22 mouse cellular contexts compared by ENCODE assay signal in the genomic region with DNA sequence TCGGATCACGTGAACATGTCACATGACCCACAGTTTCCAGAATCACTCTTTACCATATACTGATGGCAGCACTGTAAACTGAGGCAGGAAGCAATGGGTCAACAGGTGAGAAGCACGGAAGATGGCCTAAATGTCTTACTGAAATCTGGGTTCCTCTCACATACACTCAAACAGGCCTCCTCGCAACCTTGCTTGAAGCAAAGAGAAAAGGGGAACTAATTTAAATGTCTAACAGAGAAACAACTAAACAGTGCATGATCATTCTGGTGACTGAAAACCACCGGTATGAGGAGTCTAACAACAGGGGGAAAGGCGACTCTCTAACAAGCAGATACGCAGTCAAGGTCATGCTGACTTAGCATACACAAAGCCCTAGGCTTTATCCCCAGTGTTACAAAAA. TPM values are rescaled to one million over a fixed set of nuclear protein-coding genes. Genes with fewer than 3 reads are reported as not detected.
A peak's percentile ranks its signal among the peaks of the same experiment; 100 is the strongest.
DNase-seq lines count a peak whose midpoint lies in the region; ATAC-seq and TF ChIP-seq lines count a peak whose summit lies in the region.
"Had no signal": no experiment of that assay in that cellular context is flagged by ENCODE, and none has a peak within 500 bp of the region (broad histone marks: within the 10 kb centered on the region; RNA-seq: fewer than 3 reads in every experiment).

No protein-coding gene starts in this region.

- no peak for ATAC-seq in embryonic facial prominence, embryonic 13.5 days (ENCODE audit: insufficient number of reproducible peaks, insufficient read depth, low FRiP score, low TSS enrichment, low read depth)
- ATAC-seq in liver, embryonic 14.5 days (ENCODE audit: insufficient read depth) = no peak
- ATAC-seq in monocyte, adult 5-6 weeks (replicated peaks; ENCODE audit: insufficient number of reproducible peaks, low FRiP score, low TSS enrichment, poor library complexity, severe bottlenecking) = peak; percentile 59
- ATAC-seq: forebrain, embryonic 14.5 days had no signal

- no peak overlapping the region for H3K4me3 ChIP-seq in embryonic facial prominence, embryonic 13.5 days
- no peak overlapping the region for H3K4me3 ChIP-seq in embryonic facial prominence, embryonic 10.5 days
- no peak overlapping the region for H3K4me3 ChIP-seq in liver, embryonic 14.5 days (ENCODE audit: insufficient read depth in 1 of 2, low read depth in 2 of 2, low read length in 2 of 2)
- H3K4me3 ChIP-seq: heart, embryonic 15.5 days; hindbrain, embryonic 10.5 days; layer of hippocampus, adult 2 months; left cerebral cortex, adult 2 months; limb, embryonic 12.5 days; lung, embryonic 15.5 days; neural tube, embryonic 13.5 days had no signal

- no peaks in the 10 kb centered on the region for H3K9me3 ChIP-seq in embryonic facial prominence, embryonic 13.5 days
- 0 out of 2 replicates have a peak, but pooled peaks cover 2% of the 10 kb centered on the region for H3K9me3 ChIP-seq in embryonic facial prominence, embryonic 10.5 days
- H3K9me3 ChIP-seq in liver, embryonic 14.5 days (ENCODE audit: control insufficient read depth, low read length) = no peaks in the 10 kb centered on the region
- H3K9me3 ChIP-seq: heart, embryonic 15.5 days; hindbrain, embryonic 10.5 days; limb, embryonic 12.5 days; lung, embryonic 15.5 days; neural tube, embryonic 13.5 days had no signal

- DNase-seq in embryonic facial prominence, embryonic 10.5 days (ENCODE audit: low spot score) = no peak
- peak; percentile 42 for DNase-seq in ovary, adult 18-20 months (ENCODE audit: low spot score)
- DNase-seq in ovary, postnatal 36 days (ENCODE audit: low spot score) = no peak
- DNase-seq in liver, embryonic 14.5 days (ENCODE audit: low read depth in 3 of 3, low spot score in 3 of 3) = no peak
- no peak for DNase-seq in left cerebral cortex, adult 8-10 months (ENCODE audit: low spot score in 2 of 2)
- no peak for DNase-seq in adrenal gland, adult 18-20 months (ENCODE audit: low spot score in 2 of 2)
- DNase-seq: adrenal gland, postnatal 10 days; heart, adult 18-20 months; kidney, adult 9 months; retina, postnatal 1 day; right cerebral cortex, postnatal 4 days; thymus, adult 2 months had no signal

- no peaks in the 10 kb centered on the region for H3K27me3 ChIP-seq in embryonic facial prominence, embryonic 13.5 days
- no peaks in the 10 kb centered on the region for H3K27me3 ChIP-seq in embryonic facial prominence, embryonic 10.5 days (replicated peaks; ENCODE audit: low read depth, poor library complexity, severe bottlenecking)
- no peaks in the 10 kb centered on the region for H3K27me3 ChIP-seq in liver, embryonic 14.5 days (ENCODE audit: control insufficient read depth, insufficient read depth, low read length)
- H3K27me3 ChIP-seq: heart, embryonic 15.5 days; limb, embryonic 12.5 days; lung, embryonic 15.5 days; neural tube, embryonic 13.5 days had no signal

- 74% methylated on average over 7 of the region's 7 CpGs for WGBS in embryonic facial prominence, embryonic 13.5 days
- WGBS in embryonic facial prominence, embryonic 10.5 days = 82% methylated on average over 7 of the region's 7 CpGs
- 66% methylated on average over 7 of the region's 7 CpGs for WGBS in liver, embryonic 14.5 days (ENCODE audit: insufficient replicate concordance)

- H3K27ac ChIP-seq in embryonic facial prominence, embryonic 13.5 days = peak overlapping the region; percentile 93; the same call in 1 of the 2 replicates
- no peak overlapping the region for H3K27ac ChIP-seq in embryonic facial prominence, embryonic 10.5 days (replicated peaks)
- peak overlapping the region; percentile 20; the same call in 1 of the 2 replicates for H3K27ac ChIP-seq in liver, embryonic 14.5 days
- H3K27ac ChIP-seq: hindbrain, embryonic 10.5 days; left cerebral cortex, adult 2 months; limb, embryonic 12.5 days; neural tube, embryonic 13.5 days had no signal

- no peak overlapping the region for H3K9ac ChIP-seq in embryonic facial prominence, embryonic 13.5 days
- H3K9ac ChIP-seq in liver, embryonic 14.5 days (replicated peaks) = no peak overlapping the region
- H3K9ac ChIP-seq: heart, embryonic 15.5 days; limb, embryonic 12.5 days; lung, embryonic 15.5 days; neural tube, embryonic 13.5 days had no signal

- H3K36me3 ChIP-seq in embryonic facial prominence, embryonic 13.5 days = no peaks in the 10 kb centered on the region
- H3K36me3 ChIP-seq in embryonic facial prominence, embryonic 10.5 days (replicated peaks) = no peaks in the 10 kb centered on the region
- H3K36me3 ChIP-seq in liver, embryonic 14.5 days (replicated peaks; ENCODE audit: control insufficient read depth, insufficient read depth, low read depth) = no peaks in the 10 kb centered on the region
- H3K36me3 ChIP-seq: heart, embryonic 15.5 days; hindbrain, embryonic 10.5 days; limb, embryonic 12.5 days; lung, embryonic 15.5 days; neural tube, embryonic 13.5 days had no signal

- H3K4me2 ChIP-seq in embryonic facial prominence, embryonic 13.5 days = no peak overlapping the region
- H3K4me2 ChIP-seq in liver, embryonic 14.5 days (ENCODE audit: low read depth) = peak overlapping the region; percentile 72; the same call in 1 of the 2 replicates
- H3K4me2 ChIP-seq: heart, embryonic 15.5 days; limb, embryonic 12.5 days; lung, embryonic 15.5 days; neural tube, embryonic 13.5 days had no signal

- H3K4me1 ChIP-seq in embryonic facial prominence, embryonic 13.5 days = peaks cover 24% of the 10 kb centered on the region
- peaks cover 14% of the 10 kb centered on the region for H3K4me1 ChIP-seq in embryonic facial prominence, embryonic 10.5 days
- peaks cover 12 to 35% of the 10 kb centered on the region in 2 experiments for H3K4me1 ChIP-seq in liver, embryonic 14.5 days (replicated peaks; ENCODE audit: control insufficient read depth in 2 of 2, insufficient read depth in 2 of 2, low read length in 1 of 2)

- no peak for TF ChIP-seq EP300 in liver, embryonic 14.5 days (IDR thresholded peaks at IDR 0.05; ENCODE audit: low read depth)

- no peak for TF ChIP-seq CTCF in liver, embryonic 14.5 days (IDR thresholded peaks at IDR 0.05; ENCODE audit: low read depth)

RNA-seq across cellular contexts. Expression of gene Akap7, which starts 12.7 kb away (rescaled TPM):
- 19.8 TPM in 2 replicates for polyA plus RNA-seq in embryonic facial prominence, embryonic 13.5 days (2015; fragmentation: Nextera tagmentation; extraction: Ambion mirVana)
- 17.0 and 18.2 TPM in 2 replicates for polyA plus RNA-seq in embryonic facial prominence, embryonic 10.5 days (2016; fragmentation: Nextera tagmentation; extraction: Ambion mirVana)
- polyA plus RNA-seq in liver, embryonic 14.5 days (2012; rRNA removed) = 6.5 and 14.3 TPM in 2 replicates
- polyA plus RNA-seq in liver, embryonic 14.5 days (2014; fragmentation: Nextera tagmentation; extraction: Ambion mirVana) = 26.8 and 33.4 TPM in 2 replicates
- 17.4 to 28.8 TPM (median 22.7 TPM) in 3 replicates for total RNA-seq in monocyte, adult 5-6 weeks (2017)
- 10 to 100 TPM; 68.4 to 76.6 (median 72.1) TPM for total RNA-seq in left cerebral cortex, adult 8-10 months (2022)
- 10 to 100 TPM; 64.9 to 65.4 TPM for total RNA-seq in adrenal gland, adult 18-20 months (2021)
